Mouse (Mus musculus) liver, adult 2 months (tissue): Measurements from ENCODE around the gene Thrb. TPM values are rescaled to one million over a fixed set of nuclear protein-coding genes. Genes with fewer than 3 reads are reported as not detected.

ENCODE experiments used
- DNase-seq: peaks from one replicate; pipeline ENCODE4 v3.0.0-alpha.2; 2011; ENCODE audit warnings: low read depth, low spot score; ENCODE audit errors: extremely low read depth
- H3K27ac ChIP-seq: fragments of 200-500 bp; replicated peaks from 2 replicates; pipeline ENCODE4 v1.5.1; 2012; ENCODE audit warnings: low read depth, mild to moderate bottlenecking, control low read depth, inconsistent platforms, low read length; ENCODE audit not compliant: insufficient read depth
- H3K27me3 ChIP-seq: fragments of 200-500 bp; 2 replicates; pipeline ENCODE4 v1.6.1; 2012; ENCODE audit warnings: mild to moderate bottlenecking, moderate library complexity, low read length, inconsistent platforms; ENCODE audit not compliant: control insufficient read depth, insufficient read depth
- H3K36me3 ChIP-seq: fragments of 200-500 bp; 2 replicates; pipeline ENCODE4 v1.6.1; 2012; ENCODE audit warnings: low read length, inconsistent platforms; ENCODE audit not compliant: control insufficient read depth, insufficient read depth
- H3K4me1 ChIP-seq: fragments of 200-500 bp; 2 replicates; pipeline ENCODE4 v1.6.1; 2011; ENCODE audit warnings: low read length; ENCODE audit not compliant: control insufficient read depth, insufficient read depth
- H3K4me3 ChIP-seq: fragments of 200-500 bp; 2 replicates; pipeline ENCODE4 v1.5.1; 2011; ENCODE audit warnings: low read depth, mild to moderate bottlenecking, control low read depth, low read length, moderate library complexity; ENCODE audit not compliant: insufficient read depth
- H3K79me2 ChIP-seq: fragments of 200-500 bp; 2 replicates; pipeline ENCODE4 v1.6.1; 2012; ENCODE audit warnings: inconsistent platforms, mild to moderate bottlenecking, low read length, moderate library complexity; ENCODE audit not compliant: control insufficient read depth, insufficient read depth
- H3K9ac ChIP-seq: fragments of 200-500 bp; 2 replicates; pipeline ENCODE4 v1.6.1; 2012; ENCODE audit warnings: low read depth, mild to moderate bottlenecking, control low read depth, inconsistent platforms, low read length
- CTCF ChIP-seq: fragments of 200-500 bp; IDR thresholded peaks from 2 replicates; pipeline ENCODE4 v1.5.1; 2011; ENCODE audit warnings: low read depth, low read length, control low read depth
- POLR2A ChIP-seq: fragments of 200-500 bp; IDR thresholded peaks from 2 replicates; pipeline ENCODE4 v1.6.1; 2011; ENCODE audit warnings: low read length, control low read depth; ENCODE audit not compliant: insufficient read depth; ENCODE audit errors: extremely low read depth
- WGBS: fragments of 180-500 bp; shearing (Covaris S2); methylation state at CpG from one replicate; pipeline ENCODE4 v1.1.7; 2018; 5-methylcytosine and 5-hydroxymethylcytosine counted together
- polyA plus RNA-seq: library from polyadenylated mRNA; depleted of rRNA; stranded (reverse); fragments of >200 nt; gene quantifications from 2 replicates; pipeline ENCODE4 v1.2.3, GENCODE M21; 2012
- total RNA-seq: library from RNA; depleted of rRNA; stranded (reverse); fragments of >200 nt; gene quantifications from 2 replicates; pipeline ENCODE4 v1.2.3, GENCODE M21; 2014

The Thrb gene
- total and polyA plus RNA-seq, 2 experiments = 8.6 to 34.6 TPM

DNA sequence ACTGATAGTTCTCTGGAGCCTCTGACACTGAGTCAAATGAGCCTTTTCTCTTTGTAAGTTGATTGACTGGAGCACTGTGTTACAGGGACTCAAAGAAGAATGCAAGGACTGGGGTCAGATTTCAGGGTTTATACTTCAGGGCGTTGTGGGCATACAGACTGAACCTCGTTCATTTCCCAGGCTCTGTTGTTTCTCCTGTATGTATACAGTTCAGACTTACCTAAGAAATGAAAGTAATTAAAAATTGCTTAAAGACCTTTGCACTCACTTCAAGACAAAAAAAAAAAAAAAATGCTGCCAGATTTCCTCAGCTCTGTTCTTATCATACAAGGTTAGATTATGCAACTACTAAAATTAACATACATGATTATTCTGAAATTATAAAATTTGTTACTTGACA, 126.2 kb downstream of the Thrb start:
- TF ChIP-seq POLR2A (no peak), CTCF (no peak)
- WGBS = 37% methylated on average over 2 of the region's 2 CpGs

DNA sequence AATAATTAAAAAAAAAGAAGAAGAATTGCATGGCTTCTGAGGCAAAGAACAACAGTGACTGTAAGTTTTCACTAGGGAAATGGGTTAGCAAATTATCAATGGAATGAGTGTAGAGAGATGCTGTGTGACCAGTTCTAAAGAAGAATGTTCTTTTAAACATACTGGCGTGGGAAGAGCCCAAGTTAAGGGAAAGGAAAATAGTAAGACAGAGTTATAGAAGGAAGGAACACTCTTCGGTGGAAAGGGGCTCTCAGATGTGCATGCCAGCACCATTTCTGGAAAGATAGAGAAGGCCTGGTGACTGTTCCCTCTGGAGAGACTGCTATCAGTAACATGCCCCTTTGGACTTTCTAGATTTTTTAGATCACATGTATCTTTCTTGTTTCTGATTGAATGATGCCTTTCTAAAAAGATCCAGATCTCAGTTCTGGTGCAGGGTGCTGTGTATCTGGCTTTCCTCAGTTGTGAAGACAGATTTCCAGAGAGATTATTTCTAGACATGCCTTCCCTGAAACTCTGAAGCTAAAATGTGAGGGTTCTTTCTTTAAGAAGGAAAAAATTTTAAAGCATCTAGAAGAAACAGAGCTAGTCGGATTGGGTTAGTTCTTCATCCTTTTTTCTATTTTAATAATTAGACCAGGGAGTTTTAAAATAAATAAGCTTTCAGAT, 144.0 kb downstream of the Thrb start:
- no peak for TF ChIP-seq CTCF
- TF ChIP-seq POLR2A = no peak

More for the DNA sequence above, 126.2 kb downstream of the Thrb start:
- peak; percentile 42 for DNase-seq
- peaks cover 13% of the 10 kb centered on the region for H3K4me1 ChIP-seq
- no peak overlapping the region for H3K4me3 ChIP-seq
- peaks cover 18% of the 10 kb centered on the region for H3K79me2 ChIP-seq
- H3K9ac ChIP-seq = no peak overlapping the region
- peak overlapping the region; percentile 78 for H3K27ac ChIP-seq
- peaks cover 2% of the 10 kb centered on the region; the same call in 1 of the 2 replicates for H3K36me3 ChIP-seq
- no peaks in the 10 kb centered on the region for H3K27me3 ChIP-seq

DNA sequence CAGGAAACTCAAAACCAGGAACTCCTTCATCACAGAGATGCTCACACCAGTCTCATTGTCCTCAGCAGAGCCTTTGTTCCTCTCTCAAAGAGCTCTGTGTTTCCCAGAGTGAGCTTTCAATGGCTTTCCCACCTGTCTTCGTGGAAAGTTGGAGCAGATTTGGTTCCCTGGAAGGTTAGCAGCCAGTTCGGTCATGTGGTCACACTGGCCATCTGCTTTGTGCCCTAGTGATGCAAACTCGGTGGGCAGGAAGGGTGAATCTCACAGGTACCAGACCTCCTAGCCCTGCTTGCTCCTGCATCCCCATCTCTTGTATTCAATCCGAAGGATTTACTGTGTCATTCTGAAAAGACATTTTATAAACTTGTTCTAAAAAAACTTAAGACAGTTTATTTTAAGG, 151.0 kb downstream of the Thrb start:
- H3K79me2 ChIP-seq = peaks cover 29% of the 10 kb centered on the region; the same call in 1 of the 2 replicates
- H3K4me3 ChIP-seq = no peak overlapping the region
- DNase-seq = no peak
- H3K36me3 ChIP-seq = no peaks in the 10 kb centered on the region
- H3K4me1 ChIP-seq = peaks cover 7% of the 10 kb centered on the region
- H3K9ac ChIP-seq = no peak overlapping the region
- WGBS = 71% methylated on average over 4 of the region's 4 CpGs
- TF ChIP-seq CTCF = no peak
- no peak for TF ChIP-seq POLR2A
- H3K27ac ChIP-seq = no peak overlapping the region
- no peaks in the 10 kb centered on the region for H3K27me3 ChIP-seq

More for the DNA sequence above, 144.0 kb downstream of the Thrb start:
- 87% methylated on average over 3 of the region's 3 CpGs for WGBS
- Histone ChIP-seq H3K36me3 (no peaks in the 10 kb centered on the region; the same call in 1 of the 2 replicates), H3K27ac (no peak overlapping the region), H3K4me1 (peaks cover 8% of the 10 kb centered on the region; the same call in 1 of the 2 replicates), H3K9ac (no peak overlapping the region), H3K27me3 (no peaks in the 10 kb centered on the region), H3K79me2 (peaks cover 10% of the 10 kb centered on the region; the same call in 1 of the 2 replicates), H3K4me3 (no peak overlapping the region)
- no peak for DNase-seq

DNA sequence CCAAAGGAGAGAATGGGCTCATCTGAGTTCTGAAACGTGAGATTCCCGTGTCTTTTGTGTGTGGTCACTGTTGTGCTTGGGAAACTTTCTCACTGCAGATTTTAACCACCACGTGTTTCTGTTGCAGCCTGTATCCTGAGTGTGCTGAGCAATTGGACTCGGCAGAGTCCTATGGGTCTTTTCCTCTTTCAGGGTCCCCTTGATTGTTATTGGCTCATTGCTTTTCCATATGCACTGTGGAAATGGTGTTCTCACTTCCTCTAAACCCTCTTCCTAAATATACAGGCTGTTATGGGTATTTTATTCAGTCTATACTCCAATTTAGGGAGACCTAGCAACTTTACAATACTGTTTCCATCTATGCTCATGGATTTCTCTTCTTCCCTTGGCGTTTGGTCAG, 152.4 kb downstream of the Thrb start:
- no peaks in the 10 kb centered on the region for H3K36me3 ChIP-seq
- DNase-seq = no peak
- H3K27ac ChIP-seq = no peak overlapping the region
- peaks cover 7% of the 10 kb centered on the region for H3K4me1 ChIP-seq
- TF ChIP-seq POLR2A (no peak), CTCF (no peak)
- H3K79me2 ChIP-seq = peaks cover 27% of the 10 kb centered on the region; the same call in 1 of the 2 replicates
- no peak overlapping the region for H3K4me3 ChIP-seq
- no peaks in the 10 kb centered on the region for H3K27me3 ChIP-seq
- no peak overlapping the region for H3K9ac ChIP-seq
- 85% methylated on average over 5 of the region's 5 CpGs for WGBS

DNA sequence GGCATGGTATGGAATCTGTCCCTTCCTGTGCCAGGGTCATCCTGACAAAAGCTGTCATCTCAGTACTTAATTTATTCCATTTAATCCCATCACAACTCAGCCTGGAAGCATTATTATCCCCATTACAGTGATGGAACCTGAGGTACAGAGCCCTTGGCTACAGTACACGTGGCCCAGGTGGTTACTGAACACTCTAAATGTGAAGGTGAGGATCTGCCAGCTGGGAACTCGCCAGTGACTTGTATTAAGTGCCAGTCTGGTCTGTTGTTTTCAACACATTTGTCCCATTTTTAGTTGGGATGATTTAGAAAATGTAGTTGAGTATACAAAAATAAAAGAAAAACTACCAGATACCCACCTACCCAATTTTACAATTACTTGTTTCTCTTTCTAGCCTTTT, 155.0 kb downstream of the Thrb start:
- Histone ChIP-seq H3K36me3 (no peaks in the 10 kb centered on the region), H3K9ac (no peak overlapping the region), H3K79me2 (peaks cover 35% of the 10 kb centered on the region), H3K4me3 (no peak overlapping the region), H3K27ac (no peak overlapping the region), H3K4me1 (peaks cover 12% of the 10 kb centered on the region), H3K27me3 (no peaks in the 10 kb centered on the region)
- TF ChIP-seq CTCF = no peak
- TF ChIP-seq POLR2A = no peak
- peak; percentile 65 for DNase-seq
- WGBS = 28% methylated on average over 2 of the region's 2 CpGs

DNA sequence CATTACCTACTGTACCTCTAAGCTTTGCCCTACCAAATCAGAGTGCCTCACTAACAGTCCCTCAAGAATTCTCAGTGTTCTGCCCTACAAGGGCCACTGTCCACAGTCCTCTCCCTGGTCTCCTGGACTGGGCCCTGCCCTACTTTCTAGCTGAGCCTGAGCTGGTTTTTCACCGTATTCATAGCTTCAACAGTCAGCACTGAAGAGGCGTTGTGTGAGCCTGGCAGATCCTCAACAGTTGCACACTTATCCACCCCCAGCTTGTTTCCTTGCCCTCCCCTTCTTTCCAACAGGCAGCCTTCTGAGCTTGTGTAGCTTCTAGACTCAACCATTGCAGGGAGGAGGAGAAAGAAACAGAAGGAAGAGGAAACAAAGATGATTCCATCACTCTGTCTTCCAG, 158.0 kb downstream of the Thrb start:
- Histone ChIP-seq H3K27ac (no peak overlapping the region), H3K27me3 (no peaks in the 10 kb centered on the region)
- TF ChIP-seq CTCF (no peak), POLR2A (no peak)

More for the DNA sequence above, 158.0 kb downstream of the Thrb start:
- H3K4me1 ChIP-seq = peaks cover 12% of the 10 kb centered on the region
- no peak for DNase-seq
- peaks cover 28% of the 10 kb centered on the region for H3K79me2 ChIP-seq
- WGBS = 83% methylated on average over 2 of the region's 2 CpGs
- H3K9ac ChIP-seq = no peak overlapping the region
- no peak overlapping the region for H3K4me3 ChIP-seq
- no peaks in the 10 kb centered on the region for H3K36me3 ChIP-seq
